Mouse (Mus musculus) left cerebral cortex, adult 11 months (tissue): ENCODE results near the gene Nr2f2.

Source experiments
- DNase-seq: peaks from one replicate; pipeline ENCODE4 v3.0.0; 2022; ENCODE audit warnings: low spot score

The Nr2f2 gene

GRCm38 (mm10) chr7:70365941-70366807 lies at the start of gene Nr2f2:
Gene Nr2f2, minus strand, starts transcription at chr7:70366735.
- DNase-seq, result no peak

GRCm38 (mm10) chr7:70414461-70414860 lies 47.9 kb upstream of the Nr2f2 start:
- no peak for DNase-seq

GRCm38 (mm10) chr7:70413646-70414045 lies 47.1 kb upstream of the Nr2f2 start:
- DNase-seq, result no peak

GRCm38 (mm10) chr7:70412900-70413299 lies 46.4 kb upstream of the Nr2f2 start:
- no peak for DNase-seq

- DNase-seq, result no peak
Measured at GRCm38 (mm10) chr7:70410350-70410749, 43.8 kb upstream of the Nr2f2 start.

GRCm38 (mm10) chr7:70409890-70410289 lies 43.4 kb upstream of the Nr2f2 start:
- DNase-seq, result no peak

GRCm38 (mm10) chr7:70408814-70409213 lies 42.3 kb upstream of the Nr2f2 start:
- DNase-seq, result no peak

- DNase-seq, result no peak
Measured at GRCm38 (mm10) chr7:70407123-70407522, 40.6 kb upstream of the Nr2f2 start.

GRCm38 (mm10) chr7:70406527-70406926 lies 40.0 kb upstream of the Nr2f2 start:
- DNase-seq, result no peak

- DNase-seq, result no peak
Measured at GRCm38 (mm10) chr7:70405466-70405865, 38.9 kb upstream of the Nr2f2 start.

GRCm38 (mm10) chr7:70382828-70383227 lies 16.3 kb upstream of the Nr2f2 start:
- no peak for DNase-seq

GRCm38 (mm10) chr7:70381409-70382244 lies 15.1 kb upstream of the Nr2f2 start:
- no peak for DNase-seq

- DNase-seq, result no peak
Measured at GRCm38 (mm10) chr7:70380943-70381342, 14.4 kb upstream of the Nr2f2 start.

- no peak for DNase-seq
Measured at GRCm38 (mm10) chr7:70380246-70380645, 13.7 kb upstream of the Nr2f2 start.

GRCm38 (mm10) chr7:70370552-70371262 lies 4.2 kb upstream of the Nr2f2 start:
- DNase-seq, result no peak

GRCm38 (mm10) chr7:70369731-70370551 lies 3.4 kb upstream of the Nr2f2 start:
- DNase-seq, result no peak

GRCm38 (mm10) chr7:70369061-70369730 lies 2.7 kb upstream of the Nr2f2 start:
- DNase-seq, result no peak

GRCm38 (mm10) chr7:70368751-70369060 lies 2.2 kb upstream of the Nr2f2 start:
- no peak for DNase-seq

- no peak for DNase-seq
Measured at GRCm38 (mm10) chr7:70368268-70368655, 1.7 kb upstream of the Nr2f2 start.

GRCm38 (mm10) chr7:70367591-70368267 lies 1.2 kb upstream of the Nr2f2 start:
- DNase-seq, result no peak

- no peak for DNase-seq
Measured at GRCm38 (mm10) chr7:70366808-70367095, 217 bp upstream of the Nr2f2 start.
